In the genomic region with DNA sequence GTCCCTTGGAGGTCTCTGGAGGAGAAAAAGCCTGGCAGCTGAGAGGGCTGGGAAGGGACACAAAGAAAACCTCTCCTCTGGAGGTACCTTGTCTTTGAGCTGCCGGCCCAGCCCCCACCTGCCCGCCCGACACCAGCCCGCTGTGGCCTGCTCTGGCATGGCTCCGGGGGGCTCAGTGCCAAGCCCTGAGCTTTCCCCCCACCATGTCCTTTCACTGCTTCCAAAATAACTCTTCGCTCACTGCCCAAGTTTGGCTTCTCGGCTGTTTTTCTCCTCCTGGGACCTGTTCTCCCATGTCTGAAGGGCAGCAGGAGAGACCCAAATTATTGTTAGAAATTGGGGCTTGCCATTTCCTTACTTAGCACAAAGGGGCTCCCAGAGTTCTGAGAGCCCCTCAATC, we compare ENCODE assay signal across 18 mouse cellular contexts. TPM values are rescaled to one million over a fixed set of nuclear protein-coding genes. Genes with fewer than 3 reads are reported as not detected.
A peak's percentile ranks its signal among the peaks of the same experiment; 100 is the strongest.
DNase-seq lines count a peak whose midpoint lies in the region; ATAC-seq and TF ChIP-seq lines count a peak whose summit lies in the region.
"Had no signal": no experiment of that assay in that cellular context is flagged by ENCODE, and none has a peak within 500 bp of the region (broad histone marks: within the 10 kb centered on the region; RNA-seq: fewer than 3 reads in every experiment).

No protein-coding gene starts in this region.

- peaks cover 37% of the 10 kb centered on the region for H3K4me1 ChIP-seq in heart, postnatal 0 days (ENCODE audit: control insufficient read depth, insufficient read depth)
- H3K4me1 ChIP-seq in kidney, adult 2 months (ENCODE audit: control insufficient read depth, insufficient read depth, low read length) = no peaks in the 10 kb centered on the region
- H3K4me1 ChIP-seq in forebrain, embryonic 10.5 days = 0 out of 2 replicates have a peak, but pooled peaks cover 3% of the 10 kb centered on the region
- H3K4me1 ChIP-seq: forebrain, embryonic 12.5 days; intestine, embryonic 15.5 days had no signal

- intact Hi-C loops in left cerebral cortex, postnatal 4 days (cut with DNase I) = no loop called here

- no peak for TF ChIP-seq POLR2A in kidney, adult 2 months (IDR thresholded peaks at IDR 0.05; ENCODE audit: low read depth, low read length)

- 31% methylated on average over 7 of the region's 7 CpGs for WGBS in heart, postnatal 0 days
- WGBS in kidney, adult 2 months = 82% methylated on average over 7 of the region's 7 CpGs
- 87% methylated on average over 7 of the region's 7 CpGs for WGBS in forebrain, embryonic 10.5 days

- no peak overlapping the region for H3K4me3 ChIP-seq in heart, postnatal 0 days (ENCODE audit: low read depth, low read length)
- no peak overlapping the region for H3K4me3 ChIP-seq in kidney, adult 2 months (ENCODE audit: insufficient read depth, low read depth, low read length)
- H3K4me3 ChIP-seq in forebrain, embryonic 10.5 days = no peak overlapping the region
- H3K4me3 ChIP-seq: forebrain, embryonic 12.5 days; heart, embryonic 13.5 days; intestine, embryonic 15.5 days; liver, embryonic 13.5 days; midbrain, embryonic 10.5 days; myocyte had no signal

- peak; percentile 81 to 88 for DNase-seq in cerebellum, postnatal 10 days
- DNase-seq in left cerebral cortex, postnatal 4 days = peak; percentile 66
- no peak for DNase-seq in left cerebral cortex, adult 9 months (ENCODE audit: low spot score in 2 of 2)
- DNase-seq in gastrocnemius, adult 8-10 months (ENCODE audit: low spot score in 2 of 2) = peak; percentile 52 to 82
- peak; percentile 73 for DNase-seq in heart, postnatal 0 days (ENCODE audit: low spot score)
- no peak for DNase-seq in kidney, adult 2 months
- no peak for DNase-seq in forebrain, embryonic 10.5 days (ENCODE audit: extremely low spot score, low spot score)
- DNase-seq: kidney, postnatal 10 days; layer of hippocampus, adult 9-11 months; liver, embryonic 13.5 days; lung, postnatal 14 days; thymus, adult 18-20 months had no signal

- H3K27me3 ChIP-seq in heart, postnatal 0 days (ENCODE audit: control insufficient read depth, insufficient read depth, low read length) = peaks cover 15% of the 10 kb centered on the region; the same call in 1 of the 2 replicates
- H3K27me3 ChIP-seq in kidney, adult 2 months (replicated peaks; ENCODE audit: control insufficient read depth, insufficient read depth, low read length) = no peaks in the 10 kb centered on the region
- peaks cover 50% of the 10 kb centered on the region for H3K27me3 ChIP-seq in forebrain, embryonic 10.5 days (ENCODE audit: poor library complexity, severe bottlenecking)

- no peak for TF ChIP-seq CTCF in heart, postnatal 0 days (IDR thresholded peaks at IDR 0.05; ENCODE audit: low read depth)
- TF ChIP-seq CTCF in kidney, adult 2 months (conservative IDR thresholded peaks at IDR 0.05; ENCODE audit: insufficient read depth, insufficient read length, low read depth, low read length) = no peak

- no peaks in the 10 kb centered on the region for H3K9me3 ChIP-seq in heart, postnatal 0 days (replicated peaks; ENCODE audit: control insufficient read depth, low read length)
- H3K9me3 ChIP-seq in forebrain, embryonic 10.5 days = no peaks in the 10 kb centered on the region
- H3K9me3 ChIP-seq: forebrain, embryonic 12.5 days; heart, embryonic 13.5 days; intestine, embryonic 15.5 days; liver, embryonic 13.5 days; midbrain, embryonic 10.5 days had no signal

- TF ChIP-seq EP300 in heart, postnatal 0 days (IDR thresholded peaks at IDR 0.05; ENCODE audit: low read depth) = peak; percentile 39; the same call in 1 of the 2 replicates

- peak overlapping the region; percentile 92 for H3K27ac ChIP-seq in heart, postnatal 0 days (ENCODE audit: low read depth)
- no peak overlapping the region for H3K27ac ChIP-seq in kidney, adult 2 months (ENCODE audit: insufficient read depth, low read depth, low read length)
- no peak overlapping the region for H3K27ac ChIP-seq in forebrain, embryonic 10.5 days
- H3K27ac ChIP-seq: forebrain, embryonic 12.5 days; heart, embryonic 13.5 days; intestine, embryonic 15.5 days; liver, embryonic 13.5 days; midbrain, embryonic 10.5 days had no signal

- no peaks in the 10 kb centered on the region for H3K36me3 ChIP-seq in heart, postnatal 0 days (replicated peaks; ENCODE audit: control insufficient read depth, insufficient read depth, low read length)
- no peaks in the 10 kb centered on the region for H3K36me3 ChIP-seq in kidney, adult 2 months (ENCODE audit: control insufficient read depth, insufficient read depth, low read length)
- no peaks in the 10 kb centered on the region for H3K36me3 ChIP-seq in forebrain, embryonic 10.5 days (replicated peaks)
- H3K36me3 ChIP-seq: forebrain, embryonic 12.5 days; heart, embryonic 13.5 days; intestine, embryonic 15.5 days; liver, embryonic 13.5 days; midbrain, embryonic 10.5 days had no signal

- no peak for ATAC-seq in cerebellum, adult (ENCODE audit: insufficient number of reproducible peaks, low FRiP score, low TSS enrichment)
- peak; percentile 87 for ATAC-seq in heart, postnatal 0 days (ENCODE audit: insufficient read depth, low read depth)
- ATAC-seq: intestine, embryonic 15.5 days had no signal

- no peak overlapping the region for H3K4me2 ChIP-seq in heart, postnatal 0 days (ENCODE audit: low read depth, low read length)
- H3K4me2 ChIP-seq: forebrain, embryonic 12.5 days; heart, embryonic 13.5 days; intestine, embryonic 15.5 days; liver, embryonic 13.5 days had no signal

- H3K9ac ChIP-seq in heart, postnatal 0 days (replicated peaks; ENCODE audit: low read depth, low read length) = peak overlapping the region; percentile 41; the same call in 1 of the 2 replicates
- H3K9ac ChIP-seq: forebrain, embryonic 12.5 days; heart, embryonic 13.5 days; intestine, embryonic 15.5 days; liver, embryonic 13.5 days had no signal

RNA-seq across cellular contexts. Expression of gene Lgr6, which starts 6.6 kb away (rescaled TPM):
- 1 to 10 TPM; 1.6 to 2.3 TPM for total RNA-seq in left cerebral cortex, postnatal 4 days (2021)
- under 1 TPM; 0.11 to 0.19 (median 0.17) TPM for total RNA-seq in gastrocnemius, adult 8-10 months (2022)
- 8.6 and 17.3 TPM in 2 replicates for total RNA-seq in heart, postnatal 0 days (2014; rRNA removed; ENCODE audit: low replicate concordance)
- 3.8 and 4.5 TPM in 2 replicates for polyA plus RNA-seq in heart, postnatal 0 days (2015; fragmentation: Nextera tagmentation; extraction: Ambion mirVana)
- polyA plus RNA-seq in kidney, adult 2 months (2012; rRNA removed) = 0.42 and 0.75 TPM in 2 replicates
- polyA plus RNA-seq in forebrain, embryonic 10.5 days (2016; fragmentation: Nextera tagmentation; extraction: Ambion mirVana) = 0.07 and 0.14 TPM in 2 replicates

RNA-seq across cellular contexts. Expression of gene Ptpn7, which starts 34.1 kb away (rescaled TPM):
- under 1 TPM; 0.10 to 0.24 TPM for total RNA-seq in left cerebral cortex, postnatal 4 days (2021)
- total RNA-seq in gastrocnemius, adult 8-10 months (2022) = under 1 TPM; 0.12 to 0.22 (median 0.15) TPM
- 2.1 and 3.9 TPM in 2 replicates for total RNA-seq in heart, postnatal 0 days (2014; rRNA removed; ENCODE audit: low replicate concordance)
- 0.22 and 0.30 TPM in 2 replicates for polyA plus RNA-seq in heart, postnatal 0 days (2015; fragmentation: Nextera tagmentation; extraction: Ambion mirVana)
- 0.73 and 2.5 TPM in 2 replicates for polyA plus RNA-seq in kidney, adult 2 months (2012; rRNA removed)
- 1.9 and 2.3 TPM in 2 replicates for polyA plus RNA-seq in forebrain, embryonic 10.5 days (2016; fragmentation: Nextera tagmentation; extraction: Ambion mirVana)

RNA-seq across cellular contexts. Expression of gene Arl8a, which starts 48.2 kb away (rescaled TPM):
- 100 to 1,000 TPM; 508 to 512 TPM for total RNA-seq in left cerebral cortex, postnatal 4 days (2021)
- 10 to 100 TPM; 16.6 to 19.3 (median 18.0) TPM for total RNA-seq in gastrocnemius, adult 8-10 months (2022)
- total RNA-seq in heart, postnatal 0 days (2014; rRNA removed; ENCODE audit: low replicate concordance) = 40.1 and 43.4 TPM in 2 replicates
- polyA plus RNA-seq in heart, postnatal 0 days (2015; fragmentation: Nextera tagmentation; extraction: Ambion mirVana) = 31.9 and 35.3 TPM in 2 replicates
- polyA plus RNA-seq in kidney, adult 2 months (2012; rRNA removed) = 95.2 and 107 TPM in 2 replicates
- polyA plus RNA-seq in forebrain, embryonic 10.5 days (2016; fragmentation: Nextera tagmentation; extraction: Ambion mirVana) = 37.6 and 39.2 TPM in 2 replicates

Comparison
In these comparisons a context has a peak if more than half of its experiments do, and no peak if none do; other contexts are left out.
1. DNase-seq: peak in cerebellum, postnatal 10 days (2 of 2), left cerebral cortex, postnatal 4 days (single experiment), gastrocnemius, adult 8-10 months (2 of 2) and heart, postnatal 0 days (single experiment); none in left cerebral cortex, adult 9 months (0 of 2), kidney, adult 2 months (single experiment) and forebrain, embryonic 10.5 days (single experiment).
2. RNA of gene Arl8a, which starts 48.2 kb away (total RNA-seq): 508 to 512 TPM in left cerebral cortex, postnatal 4 days; 40.1 to 43.4 TPM in heart, postnatal 0 days and 16.6 to 19.3 TPM in gastrocnemius, adult 8-10 months; every median in the first group is over 10 times any median in the second.